Mouse (Mus musculus) mammary gland, adult 2 months (tissue): Measurements from ENCODE around the gene 8030411F24Rik. TPM values are rescaled to one million over a fixed set of nuclear protein-coding genes. Genes with fewer than 3 reads are reported as not detected.

ENCODE experiments used
- polyA plus RNA-seq: library from polyadenylated mRNA; depleted of rRNA; stranded (reverse); fragments of >200 nt; gene quantifications from 2 replicates; pipeline ENCODE4 v1.2.3, GENCODE M21; 2012; ENCODE audit warnings: low replicate concordance; rRNA removed

Gene 8030411F24Rik
- not detected in 2 replicates for polyA plus RNA-seq

GRCm38 (mm10) chr2:148781709-148782108, at the start of gene 8030411F24Rik:
TSS of gene 8030411F24Rik (plus strand) at chr2:148782009.

DNA sequence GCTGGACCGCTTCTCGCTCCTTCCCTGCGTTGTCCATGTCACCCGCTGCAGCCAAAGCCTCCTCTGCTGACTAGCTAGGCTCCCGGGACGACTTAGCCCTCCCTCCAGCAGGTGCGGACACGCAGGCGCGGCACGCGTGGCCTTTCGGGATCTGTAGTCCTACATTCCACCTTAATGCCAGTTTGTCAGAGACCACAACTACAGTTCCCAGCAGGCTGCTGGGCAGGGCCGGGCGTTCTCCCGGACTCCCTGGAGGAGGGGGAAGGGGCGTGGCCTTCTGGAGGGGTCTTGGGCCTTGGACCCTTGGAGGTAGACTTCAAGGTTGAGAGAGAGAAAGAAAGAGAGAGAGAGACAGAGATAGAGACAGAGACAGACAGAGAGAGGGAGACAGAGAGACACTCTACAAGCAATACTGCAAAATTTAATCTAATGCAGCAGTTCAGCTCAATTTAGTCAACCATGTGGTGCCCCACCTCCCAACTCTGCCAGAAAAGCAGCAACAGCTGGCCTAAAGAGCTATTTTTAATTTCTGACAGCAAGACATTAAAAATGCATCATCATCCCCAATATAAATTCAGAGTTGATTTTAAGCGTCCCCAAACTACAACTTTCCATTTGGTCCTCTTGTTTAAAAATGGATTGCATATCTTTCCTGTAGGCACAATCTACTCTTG, 49.3 kb upstream of the 8030411F24Rik start, which contains the start of gene Napb:
Gene Napb, minus strand, starts transcription at position 141 of the 674 bp plus-strand sequence.

GRCm38 (mm10) chr2:148750058-148750457, 31.8 kb upstream of the 8030411F24Rik start, which contains the start of gene Cstl1:
TSS of gene Cstl1 (plus strand) at chr2:148750358.

DNA sequence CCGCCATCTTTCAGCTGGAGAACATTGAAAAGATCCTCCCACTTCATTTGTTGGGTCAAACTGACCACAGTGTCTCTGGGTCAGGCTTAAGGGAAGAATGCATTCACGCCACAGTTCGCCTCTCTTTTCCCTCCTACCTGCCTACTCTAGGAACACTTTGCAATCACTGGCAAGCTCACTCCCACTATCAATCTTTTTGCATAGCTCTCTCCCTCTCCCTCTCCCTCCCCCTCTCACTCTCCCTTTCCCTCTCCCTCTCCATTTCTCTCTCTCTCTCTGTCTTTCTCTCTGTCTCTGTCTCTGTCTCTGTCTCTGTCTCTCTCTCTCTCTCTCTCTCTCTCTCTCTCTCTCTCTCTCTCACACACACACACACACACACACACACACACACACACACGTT, 10.4 kb upstream of the 8030411F24Rik start, which contains the start of gene Cst11:
Gene Cst11, minus strand, starts transcription at position 101 of the 400 bp plus-strand sequence.

GRCm38 (mm10) chr2:148789142-148789541, 7.3 kb downstream of the 8030411F24Rik start, which contains the start of gene Cst12:
TSS of gene Cst12 (plus strand) at chr2:148789361.

GRCm38 (mm10) chr2:148798485-148798884, 16.7 kb downstream of the 8030411F24Rik start, which contains the start of gene Cst8:
TSS of gene Cst8 (plus strand) at chr2:148798785.

DNA sequence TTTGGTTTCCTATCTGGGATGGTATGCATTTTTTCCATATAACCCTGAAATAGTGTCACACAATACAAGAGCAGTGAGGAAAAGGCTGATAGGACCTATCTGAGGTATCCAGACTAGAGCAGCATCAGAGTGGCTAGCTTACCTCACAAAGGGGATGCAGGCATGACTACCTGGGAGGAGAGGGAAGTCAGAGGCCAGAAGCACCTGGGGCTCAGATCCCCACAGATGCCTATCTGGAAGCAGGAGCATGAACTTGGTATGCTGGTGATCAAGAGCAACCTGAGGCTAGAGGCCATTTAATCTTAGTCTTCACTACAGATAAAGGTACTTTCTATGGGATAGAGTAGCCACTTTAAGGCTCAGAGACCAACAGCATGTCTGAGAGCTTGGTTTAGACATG, 38.1 kb downstream of the 8030411F24Rik start, which contains the start of gene Cst13:
Gene Cst13, plus strand, starts transcription at position 173 of the 400 bp plus-strand sequence.

GRCm38 (mm10) chr2:148834912-148835311, 53.1 kb downstream of the 8030411F24Rik start, which contains the start of gene Cst9:
TSS of gene Cst9 (plus strand) at chr2:148835147.

Other genes starting within 250 kb of the 8030411F24Rik start
- gene Nxt1, start 109.4 kb upstream of the 8030411F24Rik start, polyA plus RNA-seq, result 14.5 and 19.0 TPM in 2 replicates
- 11.3 and 12.8 TPM in 2 replicates for gene Gzf1, start 101.0 kb upstream of the 8030411F24Rik start, polyA plus RNA-seq
- 0.32 and 2.0 TPM in 2 replicates for gene Napb, start 49.5 kb upstream of the 8030411F24Rik start, polyA plus RNA-seq
- not detected in 2 replicates for gene Cstl1, start 31.7 kb upstream of the 8030411F24Rik start, polyA plus RNA-seq
- not detected in 2 replicates for gene Cst11, start 10.5 kb upstream of the 8030411F24Rik start, polyA plus RNA-seq
- not detected in 2 replicates for gene Cst12, start 7.4 kb downstream of the 8030411F24Rik start, polyA plus RNA-seq
- gene Cst8, start 16.8 kb downstream of the 8030411F24Rik start, polyA plus RNA-seq, result not detected in 2 replicates
- not detected in 2 replicates for gene Cst13, start 38.1 kb downstream of the 8030411F24Rik start, polyA plus RNA-seq
- not detected in 2 replicates for gene Cst9, start 53.1 kb downstream of the 8030411F24Rik start, polyA plus RNA-seq
- gene 9230104L09Rik, start 83.0 kb downstream of the 8030411F24Rik start, polyA plus RNA-seq, result 0.80 TPM in 1 of 2 replicates, not detected in the other
- gene Cst3, start 93.7 kb downstream of the 8030411F24Rik start, polyA plus RNA-seq, result 1,653 and 1,659 TPM in 2 replicates
- not detected in 2 replicates for gene Gm1330, start 221.2 kb downstream of the 8030411F24Rik start, polyA plus RNA-seq
- gene Gm10750, start 235.2 kb downstream of the 8030411F24Rik start, polyA plus RNA-seq, result not detected in 2 replicates